Mouse (Mus musculus) neural tube, embryonic 15.5 days (tissue): ENCODE results near the gene Ypel1. TPM values are rescaled to one million over a fixed set of nuclear protein-coding genes. Genes with fewer than 3 reads are reported as not detected.

Source experiments
- ATAC-seq: fragments of 200-750 bp; cut with Nextera tagmentation; 2 replicates; pipeline ENCODE4 v1.8.0; 2017; ENCODE audit warnings: mild to moderate bottlenecking, moderate TSS enrichment, moderate library complexity; ENCODE audit not compliant: low FRiP score
- H3K27ac ChIP-seq: fragments of 300-500 bp; sonication (generic); replicated peaks from 2 replicates; pipeline ENCODE4 v1.5.1; 2015; ENCODE audit warnings: mild to moderate bottlenecking, inconsistent platforms
- H3K27me3 ChIP-seq: fragments of 300-500 bp; sonication (generic); replicated peaks from 2 replicates; pipeline ENCODE4 v1.6.1; 2015; ENCODE audit warnings: inconsistent platforms
- H3K36me3 ChIP-seq: fragments of 300-500 bp; sonication (generic); 2 replicates; pipeline ENCODE4 v1.6.1; 2015; ENCODE audit warnings: inconsistent platforms
- H3K4me1 ChIP-seq: fragments of 300-500 bp; sonication (generic); 2 replicates; pipeline ENCODE4 v1.6.1; 2015; ENCODE audit warnings: inconsistent platforms
- H3K4me2 ChIP-seq: fragments of 300-500 bp; sonication (generic); 2 replicates; pipeline ENCODE4 v1.6.1; 2015; ENCODE audit warnings: inconsistent platforms, mild to moderate bottlenecking, moderate library complexity
- H3K4me3 ChIP-seq: fragments of 300-500 bp; sonication (generic); replicated peaks from 2 replicates; pipeline ENCODE4 v1.5.1; 2015; ENCODE audit warnings: mild to moderate bottlenecking, inconsistent platforms
- H3K9ac ChIP-seq: fragments of 300-500 bp; sonication (generic); replicated peaks from 2 replicates; pipeline ENCODE4 v1.6.1; 2015; ENCODE audit warnings: mild to moderate bottlenecking, inconsistent platforms
- H3K9me3 ChIP-seq: fragments of 300-500 bp; sonication (generic); replicated peaks from 2 replicates; pipeline ENCODE4 v1.6.1; 2016; ENCODE audit warnings: inconsistent platforms
- WGBS: fragments of 180-500 bp; shearing (Covaris S2); methylation state at CpG from one replicate; pipeline ENCODE4 v1.1.7; 2015; ENCODE audit warnings: mixed read lengths; 5-methylcytosine and 5-hydroxymethylcytosine counted together
- polyA plus RNA-seq: library from polyadenylated mRNA; unstranded; fragments of >200 nt; fragmentation: Nextera tagmentation; extraction: Ambion mirVana; gene quantifications from 2 replicates; pipeline ENCODE4 v1.2.1, GENCODE M21; 2015

Ypel1 gene
- polyA plus RNA-seq: 77.5 and 94.9 TPM in 2 replicates

- Histone ChIP-seq H3K4me2 (peak within 1 kb of the TSS; percentile 79), H3K27me3 (no peaks in the 10 kb centered on the region)
Observed at GRCm38 (mm10) chr16:17069511-17070443, at the start of gene Ypel1. Gene Ypel1, plus strand, starts transcription at chr16:17069696.

GRCm38 (mm10) chr16:17024469-17025148, 44.9 kb upstream of the Ypel1 start:
- no peak for ATAC-seq
- no peaks in the 10 kb centered on the region for H3K27me3 ChIP-seq
- WGBS: 78% methylated on average over 3 of the region's 3 CpGs
- H3K4me2 ChIP-seq: no peak overlapping the region
- no peak overlapping the region for H3K4me3 ChIP-seq
- H3K36me3 ChIP-seq: peaks cover 29% of the 10 kb centered on the region
- H3K9me3 ChIP-seq: no peaks in the 10 kb centered on the region
- H3K27ac ChIP-seq: no peak overlapping the region; the same call in 1 of the 2 replicates
- no peak overlapping the region for H3K9ac ChIP-seq
- H3K4me1 ChIP-seq: no peaks in the 10 kb centered on the region

More at GRCm38 (mm10) chr16:17069511-17070443, at the start of gene Ypel1:
- H3K9me3 ChIP-seq: no peaks in the 10 kb centered on the region
- H3K4me3 ChIP-seq: peak within 1 kb of the TSS; percentile 86
- under 1% methylated on average over 75 of the region's 76 CpGs for WGBS
- peaks cover 2% of the 10 kb centered on the region; the same call in 1 of the 2 replicates for H3K36me3 ChIP-seq
- peaks cover 27% of the 10 kb centered on the region for H3K4me1 ChIP-seq
- H3K27ac ChIP-seq: peak within 1 kb of the TSS; percentile 92
- H3K9ac ChIP-seq: peak within 1 kb of the TSS; percentile 75
- ATAC-seq: peak; percentile 96

DNA sequence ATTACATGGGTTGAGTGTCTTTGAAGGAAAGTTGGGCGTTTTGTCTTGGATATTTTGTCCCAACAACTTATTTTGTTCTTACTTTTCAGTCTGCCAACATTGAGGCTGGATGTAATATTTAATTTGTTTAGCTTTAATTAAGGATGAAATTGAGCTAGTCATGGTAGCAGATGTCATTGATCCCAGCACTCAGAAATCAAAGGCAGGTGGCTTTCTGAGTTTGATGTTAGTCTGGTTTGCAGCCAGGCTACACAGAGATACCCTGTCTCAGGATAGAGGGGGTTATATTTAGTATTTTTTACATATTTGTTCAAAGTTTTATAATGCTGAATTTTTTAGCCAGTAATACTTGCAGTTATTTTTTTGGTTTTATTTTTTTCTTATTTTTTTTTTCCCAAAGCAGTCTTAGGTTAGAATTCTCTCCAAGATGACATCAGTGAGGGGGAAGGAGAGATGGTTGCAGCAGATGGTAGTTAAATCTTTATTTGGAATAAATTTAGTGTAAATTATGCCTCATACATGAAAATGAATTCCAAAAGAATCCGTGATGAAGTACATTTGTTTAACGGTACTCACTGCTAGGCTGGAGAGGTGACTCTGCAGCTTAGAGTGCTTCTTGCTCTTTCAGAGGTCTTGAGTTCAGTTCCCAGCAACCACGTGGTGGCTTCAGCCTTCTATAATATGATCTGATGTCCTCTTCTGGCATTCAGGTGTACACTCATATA, 39.4 kb upstream of the Ypel1 start:
- Histone ChIP-seq H3K27me3 (no peaks in the 10 kb centered on the region), H3K9ac (no peak overlapping the region), H3K36me3 (peaks cover 25% of the 10 kb centered on the region), H3K4me2 (no peak overlapping the region), H3K4me3 (no peak overlapping the region), H3K4me1 (no peaks in the 10 kb centered on the region), H3K9me3 (no peaks in the 10 kb centered on the region), H3K27ac (no peak overlapping the region)
- no peak for ATAC-seq
- 59% methylated on average over 4 of the region's 4 CpGs for WGBS

GRCm38 (mm10) chr16:17033754-17034153, 35.7 kb upstream of the Ypel1 start:
- peaks cover 47% of the 10 kb centered on the region for H3K36me3 ChIP-seq
- no peak overlapping the region for H3K9ac ChIP-seq
- no peaks in the 10 kb centered on the region for H3K4me1 ChIP-seq
- WGBS: 95% methylated on average over 2 of the region's 2 CpGs
- H3K4me3 ChIP-seq: no peak overlapping the region
- no peak overlapping the region for H3K4me2 ChIP-seq
- no peaks in the 10 kb centered on the region for H3K27me3 ChIP-seq
- no peak overlapping the region for H3K27ac ChIP-seq
- no peaks in the 10 kb centered on the region for H3K9me3 ChIP-seq
- no peak for ATAC-seq

GRCm38 (mm10) chr16:17040716-17041115, 28.8 kb upstream of the Ypel1 start:
- no peak for ATAC-seq
- no peaks in the 10 kb centered on the region for H3K9me3 ChIP-seq
- no peaks in the 10 kb centered on the region for H3K4me1 ChIP-seq
- no peaks in the 10 kb centered on the region for H3K27me3 ChIP-seq
- no peak overlapping the region for H3K27ac ChIP-seq
- WGBS: 97% methylated on average over 3 of the region's 3 CpGs
- no peak overlapping the region for H3K9ac ChIP-seq
- no peak overlapping the region for H3K4me2 ChIP-seq
- H3K4me3 ChIP-seq: no peak overlapping the region
- H3K36me3 ChIP-seq: peaks cover 75% of the 10 kb centered on the region

GRCm38 (mm10) chr16:17041417-17041816, 28.1 kb upstream of the Ypel1 start:
- H3K27me3 ChIP-seq: no peaks in the 10 kb centered on the region
- H3K27ac ChIP-seq: no peak overlapping the region
- peaks cover 73% of the 10 kb centered on the region for H3K36me3 ChIP-seq
- no peak overlapping the region for H3K4me3 ChIP-seq
- H3K4me2 ChIP-seq: no peak overlapping the region
- H3K9me3 ChIP-seq: no peaks in the 10 kb centered on the region
- no peak for ATAC-seq
- 100% methylated on average over 1 of the region's 1 CpGs for WGBS
- H3K4me1 ChIP-seq: no peaks in the 10 kb centered on the region
- no peak overlapping the region for H3K9ac ChIP-seq

GRCm38 (mm10) chr16:17044320-17044719, 25.2 kb upstream of the Ypel1 start:
- no peak for ATAC-seq
- H3K4me2 ChIP-seq: no peak overlapping the region
- 75% methylated on average over 3 of the region's 3 CpGs for WGBS
- peaks cover 64% of the 10 kb centered on the region for H3K36me3 ChIP-seq
- H3K4me3 ChIP-seq: no peak overlapping the region
- no peak overlapping the region for H3K9ac ChIP-seq
- no peaks in the 10 kb centered on the region for H3K27me3 ChIP-seq
- no peaks in the 10 kb centered on the region for H3K9me3 ChIP-seq
- H3K4me1 ChIP-seq: no peaks in the 10 kb centered on the region
- H3K27ac ChIP-seq: no peak overlapping the region

DNA sequence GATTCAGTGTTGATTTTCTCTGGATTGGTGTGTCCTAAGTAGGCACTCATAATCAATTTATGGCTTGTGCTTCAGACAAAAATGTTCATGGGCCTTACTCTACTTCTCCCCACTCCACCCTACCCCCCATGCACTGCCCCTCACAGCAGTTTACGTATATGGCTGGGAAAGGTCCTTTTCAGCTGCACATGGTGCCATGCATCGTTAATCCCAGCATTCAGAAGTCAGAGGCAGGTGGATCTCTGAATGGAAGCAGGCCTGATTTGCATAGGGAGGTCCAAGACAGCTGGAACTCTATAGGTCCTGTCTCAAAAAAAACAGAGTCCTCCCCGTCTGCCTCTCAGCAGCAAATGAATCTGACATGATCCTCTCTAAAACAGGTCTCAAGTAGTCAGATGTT, 24.2 kb upstream of the Ypel1 start:
- WGBS: 29% methylated on average over 3 of the region's 3 CpGs
- no peak overlapping the region for H3K9ac ChIP-seq

DNA sequence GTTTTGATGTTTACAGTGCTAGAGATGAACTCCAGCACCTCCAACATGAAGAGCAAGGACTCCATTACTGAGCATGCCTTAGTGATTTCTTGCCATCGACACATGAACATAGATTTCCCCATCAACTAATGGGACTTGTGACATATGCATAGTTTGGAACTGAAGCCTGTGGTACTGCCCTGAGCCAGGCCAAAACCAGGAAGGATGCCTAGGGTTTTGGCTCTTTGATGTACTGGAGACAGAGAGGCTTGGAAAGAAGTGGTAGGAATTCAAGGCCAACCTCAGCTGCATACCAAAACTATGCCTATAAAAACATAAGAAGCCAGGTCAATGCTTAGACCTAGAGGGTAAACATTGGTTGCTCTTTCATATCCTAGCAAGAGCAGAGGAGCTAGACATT, 19.6 kb upstream of the Ypel1 start:
- Histone ChIP-seq H3K9ac (no peak overlapping the region), H3K4me3 (no peak overlapping the region), H3K27ac (no peak overlapping the region), H3K4me2 (no peak overlapping the region), H3K27me3 (no peaks in the 10 kb centered on the region), H3K36me3 (peaks cover 24% of the 10 kb centered on the region), H3K9me3 (no peaks in the 10 kb centered on the region), H3K4me1 (no peaks in the 10 kb centered on the region)
- ATAC-seq: no peak
- 93% methylated on average over 1 of the region's 1 CpGs for WGBS

More for the DNA sequence above, 24.2 kb upstream of the Ypel1 start:
- Histone ChIP-seq H3K4me2 (no peak overlapping the region), H3K27ac (no peak overlapping the region), H3K36me3 (peaks cover 56% of the 10 kb centered on the region), H3K9me3 (no peaks in the 10 kb centered on the region), H3K4me1 (no peaks in the 10 kb centered on the region), H3K4me3 (no peak overlapping the region), H3K27me3 (no peaks in the 10 kb centered on the region)
- no peak for ATAC-seq

DNA sequence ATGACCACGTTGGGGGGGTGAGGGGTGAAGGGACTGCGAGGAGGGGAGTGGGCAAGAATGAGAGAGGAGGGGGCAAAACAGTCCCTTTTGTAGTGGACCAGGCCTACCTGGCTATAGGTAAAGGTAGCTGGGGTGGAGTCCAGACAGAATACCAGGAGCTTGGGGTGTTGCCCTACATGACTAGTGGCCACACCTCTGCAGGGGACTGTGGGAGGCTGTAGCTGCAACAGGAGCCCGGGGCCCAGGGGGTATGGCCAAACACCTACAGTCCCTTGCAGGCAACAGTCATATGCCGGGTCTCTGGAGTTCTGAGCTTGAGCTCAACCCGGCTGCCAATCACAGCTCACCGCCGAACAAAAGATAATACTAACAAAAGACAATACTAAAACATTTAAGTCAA, 17.4 kb upstream of the Ypel1 start:
- Histone ChIP-seq H3K9me3 (no peaks in the 10 kb centered on the region), H3K27me3 (no peaks in the 10 kb centered on the region), H3K9ac (no peak overlapping the region), H3K4me2 (no peak overlapping the region), H3K27ac (no peak overlapping the region), H3K4me1 (peaks cover 11% of the 10 kb centered on the region; the same call in 1 of the 2 replicates), H3K4me3 (no peak overlapping the region), H3K36me3 (peaks cover 15% of the 10 kb centered on the region)
- 83% methylated on average over 7 of the region's 7 CpGs for WGBS
- no peak for ATAC-seq

- Histone ChIP-seq H3K9ac (no peak overlapping the region), H3K4me1 (peaks cover 11% of the 10 kb centered on the region; the same call in 1 of the 2 replicates), H3K36me3 (no peaks in the 10 kb centered on the region; the same call in 1 of the 2 replicates), H3K4me2 (no peak overlapping the region), H3K27ac (no peak overlapping the region), H3K27me3 (no peaks in the 10 kb centered on the region), H3K4me3 (no peak overlapping the region), H3K9me3 (no peaks in the 10 kb centered on the region)
- 53% methylated on average over 3 of the region's 3 CpGs for WGBS
- ATAC-seq: 0 out of 2 replicates have a peak, but pooled peaks have one; percentile 13
Observed at GRCm38 (mm10) chr16:17053903-17054302, 15.6 kb upstream of the Ypel1 start.
